Mouse (Mus musculus) fat pad, adult 2 months (tissue): ENCODE results near the gene Atg101.

Experiments used
- DNase-seq: peaks from one replicate; pipeline ENCODE4 v3.0.0-alpha.2; 2011; ENCODE audit warnings: low read depth, low spot score; ENCODE audit errors: extremely low read depth

Atg101 gene

GRCm38 (mm10) chr15:101283183-101283910 is 725 bp upstream of the Atg101 start:
- peak; percentile 21 for DNase-seq

- DNase-seq, result no peak
Observed at GRCm38 (mm10) chr15:101286129-101286770, 2.2 kb downstream of the Atg101 start.

- DNase-seq, result no peak
Observed at GRCm38 (mm10) chr15:101287361-101287760, 3.3 kb downstream of the Atg101 start.

GRCm38 (mm10) chr15:101290354-101290753 is 6.3 kb downstream of the Atg101 start:
- no peak for DNase-seq

GRCm38 (mm10) chr15:101292012-101292411 is 7.9 kb downstream of the Atg101 start:
- peak; percentile 52 for DNase-seq

- no peak for DNase-seq
Observed at GRCm38 (mm10) chr15:101293025-101293621, 9.1 kb downstream of the Atg101 start, which contains the start of gene 6030408B16Rik. 6030408B16Rik (plus strand) TSS chr15:101293212.

- DNase-seq, result no peak
Observed at GRCm38 (mm10) chr15:101294028-101294894, 10.2 kb downstream of the Atg101 start.

- DNase-seq, result no peak
Observed at GRCm38 (mm10) chr15:101295106-101295505, 11.0 kb downstream of the Atg101 start.

- DNase-seq, result no peak
Observed at GRCm38 (mm10) chr15:101295616-101296015, 11.5 kb downstream of the Atg101 start.

- no peak for DNase-seq
Observed at GRCm38 (mm10) chr15:101296091-101296490, 12.0 kb downstream of the Atg101 start.

GRCm38 (mm10) chr15:101297988-101298387 is 13.9 kb downstream of the Atg101 start:
- DNase-seq, result no peak

GRCm38 (mm10) chr15:101298550-101298949 is 14.5 kb downstream of the Atg101 start:
- no peak for DNase-seq

- no peak for DNase-seq
Observed at GRCm38 (mm10) chr15:101299480-101299960, 15.4 kb downstream of the Atg101 start.

GRCm38 (mm10) chr15:101300128-101300527 is 16.1 kb downstream of the Atg101 start:
- DNase-seq, result no peak

- no peak for DNase-seq
Observed at GRCm38 (mm10) chr15:101302201-101302600, 18.1 kb downstream of the Atg101 start.

GRCm38 (mm10) chr15:101303830-101304229 is 19.8 kb downstream of the Atg101 start:
- no peak for DNase-seq

- no peak for DNase-seq
Observed at GRCm38 (mm10) chr15:101306459-101306858, 22.4 kb downstream of the Atg101 start.

- peak; percentile 42 for DNase-seq
Observed at GRCm38 (mm10) chr15:101308440-101309348, 24.6 kb downstream of the Atg101 start.

GRCm38 (mm10) chr15:101309493-101309892 is 25.4 kb downstream of the Atg101 start:
- no peak for DNase-seq
